Mouse (Mus musculus): ENCODE data around the gene Ethe1.
"Not testable (repeated sequence)": the region's sequence is repeated elsewhere in the genome, so short reads cannot be mapped to it uniquely, and the experiment has no call there.

The Ethe1 gene

GRCm38 (mm10) chr7:24611709-24612108 is 24.4 kb downstream of the Ethe1 start:
- in situ Hi-C loops (cut with MseI, MboI) = no loop called here

- in situ Hi-C loops (cut with MseI, MboI) = no loop called here
These were observed 25.1 kb downstream of the Ethe1 start for GRCm38 (mm10) chr7:24612308-24612910.

DNA sequence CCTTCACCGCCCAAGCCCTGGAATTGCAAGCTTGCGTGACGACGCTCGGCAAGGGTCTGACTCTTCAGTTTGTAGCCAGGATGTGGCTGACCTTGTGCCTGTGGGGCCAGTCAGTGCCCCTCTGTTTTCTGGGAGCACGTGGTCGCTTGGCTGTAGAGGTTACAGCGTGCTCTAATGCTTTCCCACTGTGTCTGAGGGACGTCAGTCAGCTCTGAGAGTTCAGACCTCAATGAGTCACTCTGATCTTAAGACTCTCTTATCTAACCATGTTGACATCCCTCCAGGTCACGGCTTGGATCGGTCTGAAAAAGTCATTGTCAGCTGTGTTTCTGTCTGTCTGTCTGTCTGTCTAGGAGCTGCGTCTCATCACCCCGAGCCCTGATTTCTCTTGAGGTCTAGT is 27.5 kb downstream of the Ethe1 start:
- in situ Hi-C loops (cut with MseI, MboI) = no loop called here

- in situ Hi-C loops (cut with MseI, MboI) = no loop called here
These were observed 30.4 kb downstream of the Ethe1 start for GRCm38 (mm10) chr7:24617763-24618162.

- in situ Hi-C loops (cut with MseI, MboI) = not testable (repeated sequence)
These were observed 31.0 kb downstream of the Ethe1 start for GRCm38 (mm10) chr7:24618374-24618773.

DNA sequence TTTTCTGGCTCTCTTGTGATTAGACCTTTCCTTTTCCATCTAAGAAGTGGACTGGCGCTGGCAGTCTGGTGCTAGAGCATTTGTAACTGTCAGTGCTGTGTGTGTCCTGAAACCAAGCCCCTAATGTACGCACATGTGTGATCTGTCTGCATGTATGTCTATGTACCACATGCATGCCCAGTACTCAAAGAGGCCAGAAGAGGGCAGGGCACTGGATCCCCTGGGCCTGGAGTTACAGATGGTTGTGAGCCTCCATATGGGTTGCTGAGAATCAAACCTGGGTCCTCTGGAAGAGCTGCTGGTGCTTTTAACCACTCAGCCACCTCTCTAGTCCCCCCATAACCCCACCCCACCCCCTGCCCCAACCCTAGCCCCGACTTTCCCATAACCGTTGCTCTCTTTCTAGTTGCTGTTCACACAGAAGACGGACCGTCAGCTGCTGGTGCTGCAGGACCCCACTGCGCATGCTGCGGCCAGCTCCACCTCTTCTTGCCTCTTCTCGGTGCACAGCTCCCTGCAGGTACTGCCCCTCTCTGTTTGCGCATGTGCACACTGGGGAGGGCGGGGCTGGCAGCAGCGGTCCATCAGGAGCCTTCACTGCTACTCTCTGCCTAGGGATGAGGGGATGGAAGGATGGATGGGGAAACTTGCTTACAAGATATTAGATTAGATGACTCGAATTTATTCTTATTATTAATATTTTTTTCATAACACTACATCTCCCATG is 32.5 kb downstream of the Ethe1 start:
- in situ Hi-C loops (cut with MseI, MboI) = no loop called here

- in situ Hi-C loops (cut with MseI, MboI) = no loop called here
These were observed 33.9 kb downstream of the Ethe1 start for GRCm38 (mm10) chr7:24621193-24621592.

DNA sequence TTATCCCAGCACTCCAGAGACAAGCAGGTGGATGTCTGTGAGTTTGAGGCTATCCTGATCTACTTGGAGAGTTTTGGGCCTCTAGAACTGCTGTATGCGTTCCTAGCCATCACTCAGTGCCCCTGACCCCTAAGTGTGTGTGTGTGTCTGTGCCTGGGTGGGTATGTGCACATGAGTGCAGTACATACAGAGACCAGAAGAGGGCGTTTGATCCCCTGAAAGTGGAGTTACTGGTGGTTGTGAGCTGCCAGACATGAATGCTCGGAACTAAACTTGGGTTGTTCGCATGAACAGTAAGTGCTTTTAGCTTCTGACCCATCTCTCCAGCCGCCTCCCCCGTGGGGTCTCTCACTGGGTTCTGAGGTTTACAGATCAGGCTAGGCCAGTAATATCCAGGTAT is 35.6 kb downstream of the Ethe1 start:
- in situ Hi-C loops (cut with MseI, MboI) = no loop called here

DNA sequence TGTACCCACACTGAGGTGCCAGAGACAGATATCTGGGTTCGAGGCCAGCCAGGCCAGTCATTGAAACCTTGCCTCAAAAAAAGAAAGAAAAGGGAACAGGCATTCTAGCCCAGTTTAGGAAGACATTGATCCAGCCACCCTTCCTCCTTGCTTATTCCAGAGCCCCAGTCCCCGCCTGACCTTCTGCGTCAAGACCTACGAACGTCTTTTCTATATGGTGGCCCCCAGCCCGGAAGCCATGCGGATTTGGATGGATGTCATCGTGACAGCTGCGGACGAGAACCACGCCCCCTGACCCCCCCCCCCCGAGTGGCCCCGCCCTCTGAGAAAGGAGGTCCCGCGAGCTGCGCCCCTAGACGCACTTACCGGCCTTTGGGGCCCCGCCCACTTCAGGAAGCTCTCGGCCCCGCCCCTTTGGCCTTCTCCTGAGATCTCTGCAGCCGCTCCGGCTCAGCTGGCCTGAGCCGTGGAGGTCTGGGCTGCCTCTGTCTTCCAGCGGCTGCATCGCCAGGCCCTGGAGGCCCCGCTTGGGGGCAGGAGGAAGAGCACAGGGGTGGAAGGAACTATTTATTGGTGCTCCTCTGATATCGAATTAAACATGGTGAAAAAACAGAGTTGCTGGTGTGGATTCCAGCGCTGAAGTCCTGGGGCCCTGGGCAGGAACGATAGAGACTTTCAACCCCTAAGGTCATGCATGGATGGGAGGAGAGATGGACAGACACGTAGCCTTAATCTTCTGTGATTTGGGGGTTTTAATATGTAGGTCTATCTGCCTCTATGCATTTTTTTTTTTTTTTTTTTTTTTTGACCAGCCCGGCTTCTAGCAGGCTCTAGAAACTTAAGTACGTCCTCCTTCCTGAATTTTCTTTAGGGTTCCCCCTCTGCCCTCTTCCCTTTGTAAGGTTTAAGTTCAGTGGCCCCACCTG is 41.6 kb downstream of the Ethe1 start:
- in situ Hi-C loops (cut with MseI, MboI) = no loop called here

- in situ Hi-C loops (cut with MseI, MboI) = no loop called here
These were observed 42.3 kb downstream of the Ethe1 start for GRCm38 (mm10) chr7:24629672-24630071.

DNA sequence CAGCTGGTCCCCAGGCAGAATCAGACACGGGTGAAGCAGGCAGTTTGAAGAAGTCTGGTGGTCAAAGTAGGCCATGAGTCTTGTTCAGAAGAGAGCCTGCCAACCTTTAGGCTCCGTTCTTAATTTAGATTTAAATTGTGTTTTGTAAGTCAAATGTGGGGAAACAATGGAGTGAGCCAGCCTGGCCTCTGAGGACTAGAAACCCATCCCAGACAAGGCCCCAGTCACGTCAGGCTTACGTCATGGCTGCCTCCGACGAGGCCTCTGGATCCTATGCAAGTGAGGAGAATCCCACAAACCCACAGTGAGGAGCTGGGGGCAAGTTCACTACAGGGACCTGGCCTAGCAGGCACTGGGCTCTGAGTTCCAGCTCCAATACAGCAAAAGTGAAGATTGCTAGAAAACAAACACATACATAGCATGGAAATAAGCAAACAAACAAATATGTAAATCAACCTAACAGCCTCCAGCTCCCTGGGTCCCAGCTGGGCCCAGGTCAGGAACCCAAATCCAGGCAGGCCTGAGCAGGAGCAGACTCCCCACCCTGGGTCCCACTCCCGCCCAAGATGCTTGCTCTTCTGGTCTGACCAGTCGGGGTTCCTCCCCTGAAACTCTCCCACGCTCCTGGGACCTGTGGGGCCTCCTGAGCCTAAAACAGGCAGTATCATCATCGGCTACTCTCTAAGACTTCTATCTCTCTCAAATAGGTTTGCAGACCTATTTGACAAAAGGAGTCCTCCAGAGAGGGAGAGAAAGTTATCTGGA is 43.0 kb downstream of the Ethe1 start:
- in situ Hi-C loops (cut with MseI, MboI) = no loop called here

GRCm38 (mm10) chr7:24636264-24636663 is 48.9 kb downstream of the Ethe1 start, which contains the start of gene Lypd3:
Gene Lypd3 (plus strand): TSS chr7:24636550.
- in situ Hi-C loops (cut with MseI, MboI) = no loop called here

DNA sequence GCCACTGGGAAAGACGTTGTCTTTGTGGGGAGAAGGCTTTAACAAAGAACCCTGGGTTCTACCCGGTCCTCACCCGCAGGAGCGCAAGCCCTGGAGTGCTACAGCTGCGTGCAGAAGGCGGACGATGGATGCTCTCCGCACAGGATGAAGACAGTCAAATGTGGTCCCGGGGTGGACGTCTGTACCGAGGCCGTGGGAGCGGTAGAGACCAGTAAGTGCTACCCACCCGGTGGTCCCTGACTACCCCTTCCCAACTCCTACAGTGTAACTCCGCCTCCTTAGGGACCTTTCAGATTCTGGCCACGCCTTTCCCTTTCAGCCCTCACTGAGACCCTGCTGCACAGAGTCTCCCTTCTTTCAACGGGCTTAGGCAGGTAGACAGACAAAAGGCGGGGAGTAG is 49.7 kb downstream of the Ethe1 start:
- in situ Hi-C loops (cut with MseI, MboI) = no loop called here

DNA sequence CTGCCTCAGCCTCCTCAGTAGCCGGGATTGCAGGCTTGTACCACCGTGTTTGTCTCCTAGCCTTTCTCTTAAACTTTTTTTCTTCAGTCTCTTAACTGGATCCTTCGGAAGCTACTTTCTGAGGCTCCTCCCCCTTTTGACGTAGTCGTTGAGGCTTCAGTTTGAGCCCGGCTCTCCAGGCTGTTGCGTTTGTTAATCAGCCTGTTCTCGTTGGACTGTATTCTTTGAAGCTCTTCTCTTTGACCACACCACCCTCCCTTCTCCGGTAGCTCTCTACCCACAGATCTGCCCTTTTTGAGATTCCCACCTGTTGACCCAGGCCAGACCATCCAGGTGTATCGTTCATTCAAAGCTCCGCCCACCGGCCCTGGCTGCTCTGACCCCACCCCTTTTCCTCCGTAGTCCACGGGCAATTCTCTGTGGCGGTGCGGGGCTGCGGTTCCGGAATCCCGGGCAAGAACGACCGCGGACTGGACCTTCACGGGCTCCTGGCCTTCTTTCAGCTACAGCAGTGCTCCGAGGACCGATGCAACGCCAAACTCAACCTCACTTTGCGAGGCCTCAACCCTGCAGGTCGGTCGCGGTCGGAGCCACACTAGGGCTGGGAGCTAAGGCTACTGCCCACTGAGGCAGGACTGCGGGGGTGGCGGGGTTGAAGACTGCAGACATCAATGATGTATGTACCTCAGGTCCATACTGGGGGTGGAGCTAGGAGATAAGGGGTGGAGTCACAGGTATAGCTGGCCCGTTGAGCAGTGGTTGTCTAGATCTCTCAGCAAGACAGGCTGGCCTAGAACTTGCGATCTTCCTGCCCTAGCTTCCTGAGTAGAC is 50.9 kb downstream of the Ethe1 start:
- in situ Hi-C loops (cut with MseI, MboI) = no loop called here

DNA sequence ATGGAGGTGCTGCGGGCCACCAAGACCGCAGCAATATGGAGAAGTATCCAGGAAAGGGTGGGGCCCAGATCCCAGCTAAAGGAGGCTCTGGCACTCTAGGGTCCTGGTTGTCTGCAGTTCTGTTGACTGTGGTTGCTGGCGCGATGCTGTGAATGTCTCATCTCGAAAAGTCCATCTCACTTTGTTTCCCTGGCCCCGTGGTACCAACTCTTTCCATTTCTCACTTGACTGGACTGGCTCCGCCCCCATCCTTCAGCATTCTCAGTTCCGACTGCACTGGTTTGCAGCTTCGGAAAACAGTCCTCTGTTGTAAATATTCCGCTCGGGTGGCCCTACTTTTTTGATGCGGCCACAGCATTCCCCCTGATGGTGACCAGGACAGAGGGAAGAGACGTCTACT is 53.1 kb downstream of the Ethe1 start:
- in situ Hi-C loops (cut with MseI, MboI) = loop anchor here in 1 of 2 experiments (5.0 kb wide), 1 partner anchor 38 kb away; no protein-coding TSS in a partner anchor

- in situ Hi-C loops (cut with MseI, MboI) = loop anchor here in 1 of 2 experiments (5.0 kb wide), 1 partner anchor 40 kb away; no protein-coding TSS in a partner anchor
These were observed 55.1 kb downstream of the Ethe1 start for GRCm38 (mm10) chr7:24642491-24642890.

GRCm38 (mm10) chr7:24644492-24644891 is 57.1 kb downstream of the Ethe1 start:
- in situ Hi-C loops (cut with MseI, MboI) = loop anchor here in 1 of 2 experiments (5.0 kb wide), 1 partner anchor 42 kb away; no protein-coding TSS in a partner anchor

DNA sequence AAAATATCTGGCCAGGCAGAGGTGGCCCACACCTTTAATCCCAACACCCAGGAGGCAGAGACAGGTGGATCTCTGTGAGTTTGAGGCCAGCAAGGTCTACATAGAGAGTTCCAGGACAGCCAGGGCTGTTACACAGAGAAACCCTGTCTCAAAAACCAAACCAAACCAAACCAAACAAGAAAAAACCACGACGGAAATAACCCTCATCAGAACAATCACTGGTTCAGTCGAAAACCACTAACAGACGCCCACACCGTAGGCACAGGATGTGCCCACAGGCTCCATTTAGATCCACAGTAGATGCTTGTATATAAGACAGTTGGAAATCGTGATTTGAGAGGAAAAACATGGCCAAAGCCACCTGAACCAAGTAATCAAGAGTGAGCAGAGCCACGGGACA is 57.7 kb downstream of the Ethe1 start:
- in situ Hi-C loops (cut with MseI, MboI) = loop anchor here (5.0 kb wide), 1 partner anchor 43 kb away; no protein-coding TSS in a partner anchor

- in situ Hi-C loops (cut with MseI, MboI) = loop anchor here in 1 of 2 experiments (5.0 kb wide), 1 partner anchor 44 kb away; no protein-coding TSS in a partner anchor
These were observed 59.1 kb downstream of the Ethe1 start for GRCm38 (mm10) chr7:24646486-24646885.

- in situ Hi-C loops (cut with MseI, MboI) = no loop called here
These were observed 66.3 kb downstream of the Ethe1 start for GRCm38 (mm10) chr7:24653681-24654080.

Data from mouse trophoblast stem cell (cell line).